Mouse (Mus musculus): ENCODE data around the gene Fut7.
"Not testable (repeated sequence)": the region's sequence is repeated elsewhere in the genome, so short reads cannot be mapped to it uniquely, and the experiment has no call there.

The Fut7 gene

GRCm38 (mm10) chr2:25422587-25423410, at the start of gene Fut7:
TSS of gene Fut7 (plus strand) at chr2:25423267.
- DNase-seq = no peak

- DNase-seq = no peak
Measured at GRCm38 (mm10) chr2:25373431-25373830, 49.6 kb upstream of the Fut7 start.

GRCm38 (mm10) chr2:25376589-25376988, 46.5 kb upstream of the Fut7 start:
- DNase-seq = peak; percentile 41

GRCm38 (mm10) chr2:25384492-25384891, 38.6 kb upstream of the Fut7 start:
- DNase-seq = no peak

GRCm38 (mm10) chr2:25391266-25391665, 31.8 kb upstream of the Fut7 start:
- DNase-seq = no peak

DNA sequence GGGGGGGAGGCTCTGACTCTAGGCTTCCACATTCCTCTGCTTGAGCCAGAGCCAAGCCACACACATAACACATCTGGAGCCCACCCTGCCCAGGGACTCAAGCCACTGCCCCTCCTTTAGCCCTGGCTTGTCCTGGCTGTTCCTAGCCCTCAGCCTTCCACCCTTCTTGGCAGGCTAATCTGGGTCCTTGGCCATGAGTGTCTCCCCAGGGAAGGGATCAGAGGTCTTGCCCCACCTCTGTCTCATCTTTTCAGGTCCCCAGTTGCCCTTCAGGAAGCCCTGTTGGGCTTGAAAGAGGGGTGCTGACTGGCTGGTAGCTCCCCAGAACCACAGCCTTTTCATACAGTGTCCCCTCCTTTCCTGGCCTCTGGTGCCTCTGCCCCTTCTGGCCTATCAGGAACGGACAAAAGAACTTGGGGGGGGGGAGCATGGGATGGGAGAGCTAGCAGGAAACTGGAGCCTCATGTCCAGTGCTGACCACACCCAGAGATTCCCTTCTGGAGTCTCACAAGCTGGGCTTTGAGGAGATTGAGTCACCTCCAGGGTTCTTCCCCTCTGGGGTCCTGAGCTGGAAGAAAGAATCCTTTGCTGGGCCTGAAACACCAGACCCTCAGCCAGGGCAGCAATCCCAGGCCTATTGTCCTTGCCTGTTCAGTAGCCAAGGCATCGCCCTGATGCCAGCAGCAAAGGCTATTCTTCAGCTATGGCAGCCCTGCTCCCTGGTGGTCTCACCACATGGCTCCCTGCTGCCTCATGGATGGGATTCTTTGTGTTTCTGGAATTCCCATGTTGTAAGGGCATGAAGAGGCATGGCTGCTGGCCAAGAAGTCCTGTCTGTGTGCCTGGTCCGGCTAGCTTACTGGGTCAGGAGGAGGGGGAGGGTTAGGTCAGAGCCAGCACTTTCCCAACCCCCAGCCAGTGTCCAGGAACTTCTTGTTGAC, 28.5 kb upstream of the Fut7 start:
- peak; percentile 67 for DNase-seq

- no peak for DNase-seq
Measured at GRCm38 (mm10) chr2:25395721-25396596, 27.1 kb upstream of the Fut7 start, which contains the start of gene Entpd2. TSS of gene Entpd2 (plus strand) at chr2:25395874.

DNA sequence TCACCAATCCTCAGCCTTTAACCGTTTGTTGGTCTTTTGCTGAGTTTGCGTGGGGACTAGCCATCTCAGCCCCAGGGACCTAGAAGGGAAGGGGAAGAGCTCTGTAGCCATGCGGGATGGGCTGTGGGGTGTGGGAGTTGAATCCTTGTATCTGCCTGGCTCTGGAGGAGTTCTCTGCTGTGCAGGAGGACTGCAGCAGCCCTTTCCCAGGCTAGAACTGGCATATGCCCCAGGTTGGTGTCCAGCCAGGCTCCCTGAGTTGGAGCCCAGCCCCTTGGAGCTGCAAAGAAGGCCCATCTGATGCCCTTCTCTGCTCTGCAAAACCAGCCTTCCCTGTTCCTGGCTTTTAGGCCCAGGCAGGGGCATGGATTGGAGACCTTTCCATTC, 26.5 kb upstream of the Fut7 start:
- DNase-seq = no peak

- no peak for DNase-seq
Measured at GRCm38 (mm10) chr2:25397010-25397409, 26.1 kb upstream of the Fut7 start.

- no peak for DNase-seq
Measured at GRCm38 (mm10) chr2:25398065-25398464, 25.0 kb upstream of the Fut7 start.

GRCm38 (mm10) chr2:25399051-25399450, 24.0 kb upstream of the Fut7 start, which contains the start of gene Npdc1:
TSS of gene Npdc1 (plus strand) at chr2:25399351.
- DNase-seq = no peak

GRCm38 (mm10) chr2:25400291-25400690, 22.8 kb upstream of the Fut7 start:
- no peak for DNase-seq

DNA sequence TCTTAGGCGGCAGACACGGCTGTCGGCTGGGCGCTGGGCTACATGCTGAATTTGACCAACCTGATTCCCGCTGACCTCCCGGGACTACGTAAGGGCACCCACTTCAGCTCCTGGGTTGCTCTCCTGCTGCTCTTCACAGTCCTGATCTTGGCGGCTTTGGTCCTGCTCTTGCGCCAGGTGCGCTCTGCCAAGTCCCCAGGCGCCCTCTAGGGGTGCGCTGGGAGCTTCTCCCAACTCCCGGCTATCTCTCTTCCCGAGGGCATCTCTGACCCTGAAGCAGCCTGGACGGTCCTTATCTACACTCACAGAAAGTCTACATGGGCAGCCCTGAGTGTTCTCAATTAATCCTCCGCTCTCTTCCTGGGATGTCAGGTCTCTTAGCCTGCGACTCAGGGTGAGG, 22.3 kb upstream of the Fut7 start:
- peak; percentile 68 for DNase-seq

- peak; percentile 91 for DNase-seq
Measured at GRCm38 (mm10) chr2:25402377-25402971, 20.6 kb upstream of the Fut7 start.

DNA sequence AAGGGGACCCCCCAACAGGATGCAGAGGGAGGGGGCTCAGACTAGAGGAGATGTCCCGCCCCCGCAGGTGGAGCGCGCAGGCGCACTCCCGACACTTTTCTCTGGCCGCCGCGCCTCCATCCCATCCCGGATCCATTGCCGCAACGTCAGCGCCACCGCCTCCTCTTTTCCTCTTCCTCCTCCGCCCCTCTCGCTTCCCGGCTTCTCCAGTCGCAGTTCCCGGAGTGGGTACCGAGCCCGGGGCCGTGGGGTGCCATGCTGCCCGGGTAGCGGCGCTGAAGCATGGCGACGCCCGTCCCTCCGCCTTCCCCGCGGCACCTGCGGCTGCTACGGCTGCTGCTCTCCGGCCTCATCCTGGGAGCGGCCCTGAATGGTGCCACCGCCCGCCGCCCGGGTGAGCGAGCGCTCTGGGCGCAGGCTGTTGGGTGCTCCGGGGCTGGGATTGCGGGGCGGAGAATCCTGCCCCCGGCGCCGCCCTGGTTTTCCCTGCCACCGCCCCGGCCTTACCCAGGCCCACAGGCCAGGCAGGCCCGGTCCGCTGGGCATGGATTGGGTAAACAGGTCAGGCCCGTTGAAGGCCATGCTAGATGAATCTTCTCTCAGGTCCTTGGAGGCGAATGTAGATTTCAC, 20.0 kb upstream of the Fut7 start:
- DNase-seq = peak; percentile 90

GRCm38 (mm10) chr2:25403994-25404393, 19.1 kb upstream of the Fut7 start:
- DNase-seq = no peak

- no peak for DNase-seq
Measured at GRCm38 (mm10) chr2:25408908-25409307, 14.2 kb upstream of the Fut7 start.

GRCm38 (mm10) chr2:25413436-25413835, 9.6 kb upstream of the Fut7 start:
- DNase-seq = not testable (repeated sequence)

DNA sequence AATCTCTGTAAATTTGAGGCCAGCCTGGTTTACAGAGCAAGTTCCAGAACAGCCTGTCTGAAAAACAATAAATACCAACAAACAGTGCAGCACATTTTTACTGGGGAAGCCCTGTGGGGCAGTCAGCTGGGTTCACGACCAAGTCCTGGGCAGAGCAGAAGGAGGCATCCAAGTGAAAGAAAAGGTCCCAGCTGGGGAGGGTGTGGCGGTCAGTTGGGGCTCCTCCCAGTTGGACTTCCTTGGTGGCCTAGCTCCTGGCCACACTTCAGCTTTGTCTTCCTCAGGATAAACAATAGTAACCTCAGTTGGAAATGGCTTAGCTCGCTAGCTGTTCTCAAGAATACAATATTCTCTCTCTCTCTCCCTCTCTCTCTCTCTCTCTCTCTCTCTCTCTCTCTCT, 5.6 kb upstream of the Fut7 start:
- no peak for DNase-seq

DNA sequence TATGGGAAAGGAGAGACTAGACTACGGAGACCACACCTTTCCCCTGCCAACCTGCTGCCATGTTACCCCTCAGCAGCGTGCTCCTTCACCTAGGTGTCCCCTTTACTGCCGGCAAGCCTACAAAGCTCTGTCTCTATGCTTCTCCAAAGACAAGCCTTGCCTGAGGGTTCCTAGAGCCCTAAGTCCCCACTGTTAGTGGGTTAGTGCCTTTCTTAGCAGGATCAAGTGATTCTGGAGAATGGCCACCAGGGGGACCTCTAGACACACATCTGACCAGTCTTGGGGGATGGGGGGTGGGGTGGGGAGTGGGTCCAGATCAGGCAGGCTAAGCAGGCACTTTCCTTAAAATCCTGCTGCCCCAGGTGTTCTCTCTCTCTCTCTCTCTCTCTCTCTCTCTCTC, 1.2 kb upstream of the Fut7 start:
- peak; percentile 48 for DNase-seq

DNA sequence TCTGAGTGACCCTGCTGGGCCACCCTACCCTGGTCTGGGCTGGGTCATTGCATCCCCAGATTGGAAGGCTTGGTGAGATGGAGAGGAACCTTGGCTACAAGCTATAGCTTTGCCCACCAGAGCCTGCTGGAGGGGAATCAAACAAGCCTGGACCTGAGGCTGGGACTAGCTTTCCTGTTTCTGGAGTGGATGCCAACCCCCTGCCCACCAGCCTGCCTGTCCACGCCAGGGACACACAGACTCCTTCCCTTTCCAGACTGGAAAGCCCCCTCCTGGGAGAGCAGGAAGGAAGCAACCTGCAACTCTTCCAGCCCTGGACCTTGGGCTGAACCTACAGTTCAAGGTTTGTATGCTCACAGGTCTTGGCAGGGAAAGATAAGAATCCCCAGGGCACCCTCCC, 559 bp downstream of the Fut7 start:
- DNase-seq = no peak

- peak; percentile 29 for DNase-seq
Measured at GRCm38 (mm10) chr2:25425481-25425880, 2.4 kb downstream of the Fut7 start.
